Mouse (Mus musculus): Measurements from ENCODE around the gene Pidd1. TPM values are rescaled to one million over a fixed set of nuclear protein-coding genes. Genes with fewer than 3 reads are reported as not detected.

The Pidd1 gene
- polyA plus RNA-seq, 1 experiment, result 5.6 TPM

DNA sequence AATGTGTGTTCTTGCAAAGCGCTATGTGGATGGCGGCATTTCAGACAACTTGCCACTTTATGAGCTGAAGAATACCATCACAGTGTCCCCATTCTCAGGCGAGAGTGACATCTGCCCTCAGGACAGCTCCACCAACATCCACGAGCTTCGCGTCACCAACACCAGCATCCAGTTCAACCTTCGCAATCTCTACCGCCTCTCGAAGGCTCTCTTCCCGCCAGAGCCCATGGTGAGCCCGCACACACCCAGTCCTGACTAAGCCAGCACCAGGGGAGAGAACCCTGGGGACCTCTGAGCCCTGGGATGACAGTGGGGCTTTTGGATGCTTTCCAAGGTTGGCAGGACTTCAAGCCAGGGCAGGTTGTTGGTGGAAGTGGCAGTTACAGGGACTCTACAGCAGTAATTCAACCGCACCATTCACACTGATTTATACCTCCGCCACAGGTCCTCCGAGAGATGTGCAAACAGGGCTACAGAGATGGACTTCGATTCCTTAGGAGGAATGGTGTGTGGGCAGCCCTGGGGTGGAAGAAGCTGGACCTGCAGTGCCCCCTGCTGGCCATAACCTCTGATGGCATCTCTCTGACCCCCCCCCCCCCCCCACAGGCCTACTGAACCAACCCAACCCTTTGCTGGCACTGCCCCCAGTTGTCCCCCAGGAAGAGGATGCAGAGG is 14.3 kb upstream of the Pidd1 start:
- Histone ChIP-seq H3K4me3 (ENCODE audit: control insufficient read depth, low read depth, low read length) (no peak overlapping the region), H3K27me3 (ENCODE audit: control insufficient read depth, insufficient read depth, low read length) (no peaks in the 10 kb centered on the region), H3K4me1 (ENCODE audit: control insufficient read depth, insufficient read depth, low read length) (peaks cover 27% of the 10 kb centered on the region), H3K36me3 (ENCODE audit: control insufficient read depth, insufficient read depth, low read length) (peaks cover 1% of the 10 kb centered on the region; the same call in 1 of the 2 replicates), H3K27ac (ENCODE audit: control insufficient read depth, insufficient read depth, low read depth, low read length) (no peak overlapping the region)
- TF ChIP-seq POLR2A (IDR thresholded peaks at IDR 0.05; ENCODE audit: control insufficient read depth, low read depth, low read length) (no peak), CTCF (IDR thresholded peaks at IDR 0.05; ENCODE audit: control insufficient read depth, insufficient read depth, insufficient replicate concordance, low read depth, low read length) (peak; percentile 64)

DNA sequence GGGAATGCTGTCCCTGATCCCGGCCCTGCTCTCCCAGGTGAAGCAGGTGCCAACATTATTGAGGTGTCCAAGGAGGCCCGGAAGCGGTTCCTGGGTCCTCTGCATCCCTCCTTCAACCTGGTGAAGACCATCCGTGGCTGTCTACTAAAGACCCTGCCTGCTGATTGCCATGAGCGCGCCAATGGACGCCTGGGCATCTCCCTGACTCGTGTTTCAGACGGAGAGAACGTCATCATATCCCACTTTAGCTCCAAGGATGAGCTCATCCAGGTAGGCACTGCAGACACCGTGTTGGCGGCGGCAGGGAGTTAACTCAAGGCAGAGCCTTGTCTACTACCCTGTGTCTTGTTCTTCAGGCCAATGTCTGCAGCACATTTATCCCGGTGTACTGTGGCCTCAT is 13.4 kb upstream of the Pidd1 start:
- Histone ChIP-seq H3K27me3 (ENCODE audit: control insufficient read depth, insufficient read depth, low read length) (no peaks in the 10 kb centered on the region), H3K4me3 (ENCODE audit: control insufficient read depth, low read depth, low read length) (no peak overlapping the region), H3K4me1 (ENCODE audit: control insufficient read depth, insufficient read depth, low read length) (peaks cover 23% of the 10 kb centered on the region)

DNA sequence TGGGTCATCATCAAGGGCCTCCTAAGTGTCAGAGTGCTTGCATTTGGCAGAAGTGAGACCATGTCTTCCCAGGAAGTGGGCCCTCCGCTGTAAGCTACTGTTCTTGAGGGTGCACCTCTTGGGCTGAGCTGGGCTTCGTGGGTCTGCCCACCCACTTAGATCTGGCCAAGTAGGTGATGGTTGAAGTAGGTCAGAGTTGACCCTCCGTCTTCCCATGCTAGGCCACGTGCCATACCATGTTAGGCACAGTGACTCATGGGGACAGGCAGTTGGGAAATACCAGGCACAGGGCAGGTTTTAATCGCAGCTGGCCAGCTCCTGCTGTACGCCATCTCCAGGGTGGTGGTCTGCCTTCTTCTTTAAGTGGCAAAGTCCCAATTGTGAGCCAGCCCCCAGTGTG is 12.9 kb upstream of the Pidd1 start:
- Histone ChIP-seq H3K4me1 (ENCODE audit: control insufficient read depth, insufficient read depth, low read length) (peaks cover 19% of the 10 kb centered on the region), H3K36me3 (ENCODE audit: control insufficient read depth, insufficient read depth, low read length) (peaks cover 1% of the 10 kb centered on the region; the same call in 1 of the 2 replicates), H3K27me3 (ENCODE audit: control insufficient read depth, insufficient read depth, low read length) (no peaks in the 10 kb centered on the region), H3K27ac (ENCODE audit: control insufficient read depth, insufficient read depth, low read depth, low read length) (no peak overlapping the region), H3K4me3 (ENCODE audit: control insufficient read depth, low read depth, low read length) (no peak overlapping the region)
- TF ChIP-seq POLR2A (IDR thresholded peaks at IDR 0.05; ENCODE audit: control insufficient read depth, low read depth, low read length) (no peak), CTCF (IDR thresholded peaks at IDR 0.05; ENCODE audit: control insufficient read depth, insufficient read depth, insufficient replicate concordance, low read depth, low read length) (no peak)

More for the DNA sequence above, 13.4 kb upstream of the Pidd1 start:
- no peak for TF ChIP-seq POLR2A (IDR thresholded peaks at IDR 0.05; ENCODE audit: control insufficient read depth, low read depth, low read length)
- TF ChIP-seq CTCF (IDR thresholded peaks at IDR 0.05; ENCODE audit: control insufficient read depth, insufficient read depth, insufficient replicate concordance, low read depth, low read length), result no peak
- H3K27ac ChIP-seq (ENCODE audit: control insufficient read depth, insufficient read depth, low read depth, low read length), result no peak overlapping the region
- peaks cover 1% of the 10 kb centered on the region; the same call in 1 of the 2 replicates for H3K36me3 ChIP-seq (ENCODE audit: control insufficient read depth, insufficient read depth, low read length)

DNA sequence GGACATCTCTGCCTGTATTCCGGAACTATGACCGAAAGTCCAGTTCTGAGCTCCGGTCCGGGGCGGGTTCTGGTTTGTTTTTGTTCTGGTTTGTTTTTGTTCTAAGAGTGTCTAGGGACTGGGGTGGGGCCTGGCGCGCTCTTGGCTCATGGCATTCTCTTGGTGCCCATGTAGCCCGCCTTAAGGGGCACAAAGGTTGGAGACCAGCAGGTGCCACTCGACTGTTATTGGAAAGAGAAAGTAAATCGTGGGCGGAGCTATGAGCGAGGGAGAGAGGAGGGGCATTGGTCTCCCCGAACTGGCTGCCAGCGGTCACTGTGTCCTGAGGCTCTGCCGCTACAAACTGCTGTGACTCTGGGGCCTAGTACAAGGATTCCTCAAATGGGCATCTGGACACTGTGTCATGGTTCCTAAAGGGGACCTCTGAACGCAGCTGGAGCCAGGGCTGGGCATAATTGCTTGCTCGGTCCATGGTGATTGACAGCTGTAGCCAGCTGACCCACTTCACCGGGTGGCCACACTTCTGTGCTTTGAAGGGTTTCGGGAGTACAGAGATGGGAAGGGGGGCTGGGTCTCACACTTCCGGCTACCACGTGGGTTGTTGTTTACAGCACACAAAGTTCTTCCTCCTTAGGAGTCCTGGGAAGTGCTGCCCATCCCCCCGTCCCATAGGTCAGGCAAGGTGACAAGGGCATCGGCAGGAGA is 11.9 kb upstream of the Pidd1 start:
- Histone ChIP-seq H3K36me3 (ENCODE audit: control insufficient read depth, insufficient read depth, low read length) (peaks cover 1% of the 10 kb centered on the region; the same call in 1 of the 2 replicates), H3K27ac (ENCODE audit: control insufficient read depth, insufficient read depth, low read depth, low read length) (peak overlapping the region; percentile 93), H3K4me1 (ENCODE audit: control insufficient read depth, insufficient read depth, low read length) (peaks cover 13% of the 10 kb centered on the region), H3K4me3 (ENCODE audit: control insufficient read depth, low read depth, low read length) (peak overlapping the region; percentile 94), H3K27me3 (ENCODE audit: control insufficient read depth, insufficient read depth, low read length) (no peaks in the 10 kb centered on the region)
- TF ChIP-seq POLR2A (IDR thresholded peaks at IDR 0.05; ENCODE audit: control insufficient read depth, low read depth, low read length) (no peak), CTCF (IDR thresholded peaks at IDR 0.05; ENCODE audit: control insufficient read depth, insufficient read depth, insufficient replicate concordance, low read depth, low read length) (no peak)

DNA sequence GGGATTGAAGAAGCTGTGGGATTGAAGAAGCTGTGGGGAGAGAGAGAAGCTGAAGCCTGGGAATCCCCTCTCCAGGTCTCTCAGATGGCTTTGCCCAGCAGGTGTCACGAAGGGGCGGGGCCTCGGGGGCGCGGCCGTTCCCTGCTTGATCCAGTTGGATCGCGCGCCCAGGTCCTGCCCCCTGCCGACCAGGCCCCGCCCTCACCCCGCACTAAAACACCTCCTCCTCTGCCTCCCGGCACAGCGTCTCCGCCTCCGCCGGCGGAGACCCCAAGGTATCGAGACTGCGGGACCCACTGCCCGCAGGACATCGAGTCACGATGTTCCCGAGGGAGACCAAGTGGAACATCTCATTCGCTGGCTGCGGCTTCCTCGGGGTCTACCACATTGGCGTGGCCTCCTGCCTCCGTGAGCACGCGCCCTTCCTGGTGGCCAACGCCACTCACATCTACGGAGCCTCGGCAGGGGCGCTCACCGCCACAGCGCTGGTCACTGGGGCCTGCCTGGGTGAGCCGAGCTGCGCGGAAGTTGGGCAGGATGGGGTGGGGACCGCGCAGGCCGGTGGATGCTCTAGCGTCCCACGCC is 11.2 kb upstream of the Pidd1 start, which contains the start of gene Pnpla2:
Pnpla2 (plus strand) TSS at position 232 of the 585 bp plus-strand sequence.
- H3K4me1 ChIP-seq (ENCODE audit: control insufficient read depth, insufficient read depth, low read length), result peaks cover 13% of the 10 kb centered on the region
- H3K27ac ChIP-seq (ENCODE audit: control insufficient read depth, insufficient read depth, low read depth, low read length), result peak within 1 kb of the TSS; percentile 93
- TF ChIP-seq POLR2A (IDR thresholded peaks at IDR 0.05; ENCODE audit: control insufficient read depth, low read depth, low read length) (peak; percentile 78), CTCF (IDR thresholded peaks at IDR 0.05; ENCODE audit: control insufficient read depth, insufficient read depth, insufficient replicate concordance, low read depth, low read length) (no peak)

DNA sequence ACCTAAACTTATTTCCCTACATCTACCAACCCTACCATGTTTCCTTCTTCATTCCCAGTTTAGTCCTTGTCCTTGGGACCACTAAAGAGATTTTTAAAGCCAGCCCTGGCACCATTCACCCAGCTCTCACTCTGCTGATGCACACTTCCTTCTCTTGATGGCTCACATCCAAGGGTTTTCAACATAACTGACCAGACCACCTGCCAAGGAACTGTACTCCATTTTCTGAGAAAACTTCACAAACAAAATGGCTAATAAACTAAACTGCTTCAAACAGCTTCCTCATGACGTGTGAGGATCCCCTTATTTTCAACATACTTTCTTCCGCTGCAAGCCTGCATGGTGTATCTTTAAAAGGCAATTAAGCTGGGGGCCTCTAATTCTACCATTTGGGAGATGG is 9.8 kb upstream of the Pidd1 start:
- TF ChIP-seq POLR2A (IDR thresholded peaks at IDR 0.05; ENCODE audit: control insufficient read depth, low read depth, low read length), result no peak
- no peak for TF ChIP-seq CTCF (IDR thresholded peaks at IDR 0.05; ENCODE audit: control insufficient read depth, insufficient read depth, insufficient replicate concordance, low read depth, low read length)
- H3K4me3 ChIP-seq (ENCODE audit: control insufficient read depth, low read depth, low read length), result no peak overlapping the region; the same call in 1 of the 2 replicates
- peaks cover 1% of the 10 kb centered on the region; the same call in 1 of the 2 replicates for H3K36me3 ChIP-seq (ENCODE audit: control insufficient read depth, insufficient read depth, low read length)

More for the DNA sequence above, 11.2 kb upstream of the Pidd1 start, which contains the start of gene Pnpla2:
- no peaks in the 10 kb centered on the region for H3K27me3 ChIP-seq (ENCODE audit: control insufficient read depth, insufficient read depth, low read length)
- peak within 1 kb of the TSS; percentile 94 for H3K4me3 ChIP-seq (ENCODE audit: control insufficient read depth, low read depth, low read length)
- peaks cover 1% of the 10 kb centered on the region; the same call in 1 of the 2 replicates for H3K36me3 ChIP-seq (ENCODE audit: control insufficient read depth, insufficient read depth, low read length)

DNA sequence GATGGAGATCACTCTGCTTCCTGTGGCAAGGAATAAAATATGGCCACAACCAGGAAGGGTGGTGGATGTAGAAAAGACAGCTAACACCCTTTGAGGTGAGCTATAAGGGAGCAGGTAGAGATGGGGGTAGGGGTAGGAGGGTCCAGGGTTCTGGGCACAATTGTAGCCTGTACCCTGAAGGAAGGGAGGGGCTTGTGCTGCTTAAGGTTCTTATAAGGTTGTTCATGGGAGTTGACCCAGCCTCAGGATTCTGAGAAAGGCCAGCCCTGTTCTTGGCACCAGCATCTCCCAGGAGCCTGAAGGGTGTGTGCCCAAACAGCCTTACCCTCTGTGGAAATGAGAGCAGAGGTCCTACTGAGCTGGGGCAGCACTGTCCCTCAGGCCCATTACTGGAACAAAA is 8.1 kb upstream of the Pidd1 start:
- no peak for TF ChIP-seq CTCF (IDR thresholded peaks at IDR 0.05; ENCODE audit: control insufficient read depth, insufficient read depth, insufficient replicate concordance, low read depth, low read length)
- no peak for TF ChIP-seq POLR2A (IDR thresholded peaks at IDR 0.05; ENCODE audit: control insufficient read depth, low read depth, low read length)
- H3K27ac ChIP-seq (ENCODE audit: control insufficient read depth, insufficient read depth, low read depth, low read length), result no peak overlapping the region

More for the DNA sequence above, 9.8 kb upstream of the Pidd1 start:
- H3K4me1 ChIP-seq (ENCODE audit: control insufficient read depth, insufficient read depth, low read length), result peaks cover 11% of the 10 kb centered on the region
- H3K27me3 ChIP-seq (ENCODE audit: control insufficient read depth, insufficient read depth, low read length), result no peaks in the 10 kb centered on the region
- H3K27ac ChIP-seq (ENCODE audit: control insufficient read depth, insufficient read depth, low read depth, low read length), result no peak overlapping the region

More for the DNA sequence above, 8.1 kb upstream of the Pidd1 start:
- Histone ChIP-seq H3K4me3 (ENCODE audit: control insufficient read depth, low read depth, low read length) (no peak overlapping the region), H3K36me3 (ENCODE audit: control insufficient read depth, insufficient read depth, low read length) (no peaks in the 10 kb centered on the region), H3K27me3 (ENCODE audit: control insufficient read depth, insufficient read depth, low read length) (no peaks in the 10 kb centered on the region), H3K4me1 (ENCODE audit: control insufficient read depth, insufficient read depth, low read length) (peaks cover 13% of the 10 kb centered on the region)

All from testis, adult 2 months (tissue).